Mouse (Mus musculus): ENCODE data around the gene Polr3f.

Gene Polr3f

DNA sequence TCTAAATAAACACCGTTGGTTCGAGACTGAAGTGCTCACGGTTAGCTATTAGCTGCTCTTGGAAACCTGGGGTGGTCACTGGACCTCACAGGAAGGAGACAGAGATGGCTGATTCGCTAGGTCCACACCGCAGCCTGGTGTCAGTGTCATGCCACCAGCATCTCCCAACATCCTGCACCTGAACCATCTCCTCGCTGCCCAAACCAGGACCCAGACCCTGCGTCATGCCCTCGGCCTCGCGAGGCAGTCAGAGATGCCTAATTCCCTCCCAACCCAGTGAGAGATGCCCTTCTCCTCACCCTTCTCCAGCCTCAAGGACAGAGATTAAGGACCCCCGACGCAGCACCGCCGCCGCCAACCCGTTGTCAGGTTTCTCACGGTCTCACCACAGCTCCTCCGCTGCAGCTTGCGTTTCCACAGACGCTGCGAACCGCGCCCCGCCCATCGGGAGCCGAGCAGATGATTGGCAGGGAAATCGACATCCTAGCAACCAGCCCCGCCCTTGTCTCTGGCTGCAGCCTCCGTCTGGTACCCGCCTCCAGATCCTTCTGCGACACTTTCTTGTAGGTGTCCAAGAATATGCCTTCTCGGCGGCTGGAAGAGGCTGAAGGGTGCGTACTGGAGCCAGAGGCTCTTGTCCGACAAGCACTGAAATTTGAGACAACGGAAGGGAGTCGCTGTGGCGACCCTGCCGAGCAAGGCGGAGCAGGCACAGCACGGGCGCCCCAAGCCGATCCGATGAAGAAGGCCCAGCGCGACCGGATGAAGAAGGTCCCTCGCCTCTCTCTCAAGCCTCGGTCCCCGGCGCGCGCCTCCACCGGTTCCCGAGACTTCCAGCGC is at the start of gene Polr3f, which contains the start of gene Dzank1:
Gene Polr3f (plus strand): TSS at position 738 of the 840 bp plus-strand sequence.
Gene Dzank1 (minus strand): TSS at position 434 of the 840 bp plus-strand sequence.
- DNase-seq: peak; percentile 97 to 98

DNA sequence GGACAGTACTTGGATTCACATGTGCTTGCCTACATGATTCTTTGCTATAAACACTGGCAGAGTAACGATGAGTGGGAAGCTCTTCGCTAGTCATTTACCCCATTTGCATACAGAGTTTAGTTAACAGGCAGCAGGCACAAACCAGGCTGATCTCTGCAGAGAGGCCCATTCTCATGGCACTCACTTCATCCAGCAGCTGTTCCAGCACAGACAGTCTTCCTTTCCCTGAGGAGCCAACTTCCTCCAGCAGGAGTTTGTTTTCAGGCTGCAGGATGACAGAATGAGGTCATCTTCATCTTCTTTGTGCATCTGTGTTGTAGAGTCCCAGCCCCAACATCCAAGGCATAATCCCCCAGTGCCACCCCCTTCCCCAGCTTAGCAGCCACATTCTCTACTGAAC is 48.1 kb upstream of the Polr3f start:
- no peak for DNase-seq

DNA sequence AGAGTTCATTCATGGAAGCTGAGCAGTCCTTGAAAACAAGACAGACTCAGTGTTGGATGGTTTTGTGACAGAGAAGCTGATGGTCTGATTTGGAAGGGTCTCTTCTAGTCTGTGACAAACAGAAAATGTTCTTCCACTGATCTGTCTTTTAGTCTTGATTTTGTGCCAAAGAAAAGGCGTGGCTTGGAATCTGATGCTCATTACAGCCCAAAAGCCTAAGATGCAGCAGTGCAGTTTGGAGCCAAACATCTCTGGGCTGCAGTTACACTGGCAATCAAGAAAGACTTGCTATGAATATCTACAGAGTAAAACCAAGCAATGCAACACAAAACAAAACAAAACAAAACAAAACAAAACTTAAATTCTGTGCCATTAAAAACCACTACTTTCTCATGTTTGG is 43.4 kb upstream of the Polr3f start:
- DNase-seq: peak; percentile 9 to 15

DNA sequence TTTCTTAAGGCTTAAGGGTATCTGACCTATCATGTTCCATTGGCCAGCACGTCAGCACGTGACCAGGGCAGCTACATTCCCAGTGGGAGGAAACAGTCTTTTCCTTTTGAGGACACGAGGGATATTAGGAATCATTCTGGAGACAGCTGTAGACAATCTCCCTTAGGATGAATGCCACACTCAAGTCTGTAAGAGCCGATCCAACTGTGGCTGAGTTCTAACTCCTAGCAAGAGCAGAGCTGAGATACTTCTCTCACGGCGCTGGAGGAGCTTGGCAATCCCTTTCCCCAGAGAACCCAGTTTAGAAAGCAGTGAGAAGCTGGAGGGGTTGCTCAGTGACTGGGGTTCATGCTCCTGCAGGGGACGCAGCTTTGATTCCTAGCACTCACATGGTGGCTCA is 42.1 kb upstream of the Polr3f start:
- DNase-seq: no peak

DNA sequence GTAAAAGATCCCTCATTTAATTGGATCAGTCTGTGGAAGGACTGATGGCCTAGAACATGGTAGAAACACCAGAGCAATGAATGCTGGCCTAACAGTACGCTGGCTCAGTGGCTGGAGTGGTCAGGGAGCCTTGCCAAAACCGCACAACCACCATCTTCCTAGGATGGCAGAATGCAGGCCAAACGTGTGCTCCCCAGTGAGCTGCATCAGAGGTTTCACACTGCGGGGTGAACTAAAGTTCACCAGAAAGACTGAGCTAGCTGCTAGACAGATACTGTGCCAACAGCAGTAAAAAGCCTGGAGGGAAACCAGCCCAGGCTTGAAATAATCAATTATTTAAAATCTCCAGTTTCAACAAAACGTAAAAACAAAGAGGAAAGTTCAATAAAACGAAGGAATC is 40.0 kb upstream of the Polr3f start:
- no peak for DNase-seq

DNA sequence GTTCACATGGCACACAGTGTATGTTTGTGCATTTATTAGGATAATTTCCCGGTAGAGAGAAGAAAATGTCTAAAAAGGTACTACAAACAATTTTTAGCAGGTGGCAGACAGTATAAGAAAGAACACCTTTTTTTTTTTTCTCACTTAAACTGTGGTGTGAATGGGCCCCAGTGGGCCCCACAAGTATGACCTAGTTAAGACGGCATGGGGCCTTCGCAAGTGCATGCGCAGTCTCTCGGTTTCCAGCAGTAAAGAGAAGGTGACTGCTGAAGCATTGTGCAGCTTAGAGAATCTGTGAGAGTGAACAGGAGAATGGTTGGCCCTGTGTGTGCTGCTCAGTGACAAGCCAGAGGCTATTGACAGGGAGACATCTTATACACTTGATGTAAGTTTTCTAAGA is 38.2 kb upstream of the Polr3f start:
- no peak for DNase-seq

DNA sequence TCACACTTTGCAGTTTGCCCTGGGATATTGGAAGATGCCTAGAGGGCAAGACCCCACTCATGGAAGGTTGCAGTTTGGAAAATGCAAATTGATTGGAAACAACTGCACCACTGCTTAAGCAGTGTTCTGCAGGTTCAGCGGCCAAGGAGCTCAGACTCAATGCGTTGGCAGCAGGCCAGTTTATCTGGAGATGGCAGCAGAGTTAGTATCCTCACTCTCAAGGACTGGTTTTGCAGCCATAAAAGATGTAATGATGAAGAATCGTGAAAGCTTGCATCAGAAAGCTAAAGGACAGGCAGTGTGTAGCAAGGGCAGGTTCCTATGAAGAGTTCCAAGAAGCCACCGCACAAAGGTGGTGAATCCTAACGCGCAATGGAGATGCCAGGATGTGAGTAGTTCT is 25.4 kb upstream of the Polr3f start:
- peak; percentile 41 for DNase-seq

DNA sequence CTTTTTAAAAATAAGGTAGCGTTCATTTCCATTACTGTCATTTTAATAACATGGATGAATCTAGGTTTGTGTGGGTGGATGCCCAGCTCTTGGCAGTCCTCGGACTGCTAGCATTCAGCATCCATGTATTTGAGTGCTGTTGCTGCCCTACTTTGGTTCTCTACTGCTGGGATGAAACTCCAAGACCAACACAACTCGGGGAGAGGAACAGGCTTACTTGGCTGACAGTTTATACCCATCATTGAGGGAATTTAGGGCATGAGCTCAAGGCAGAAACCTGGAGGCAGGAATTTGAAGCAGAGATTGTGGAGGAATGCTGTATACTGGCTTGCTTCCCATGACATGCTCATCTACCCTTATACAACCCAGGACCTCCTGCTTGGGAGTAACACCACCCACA is 12.9 kb upstream of the Polr3f start:
- no peak for DNase-seq

DNA sequence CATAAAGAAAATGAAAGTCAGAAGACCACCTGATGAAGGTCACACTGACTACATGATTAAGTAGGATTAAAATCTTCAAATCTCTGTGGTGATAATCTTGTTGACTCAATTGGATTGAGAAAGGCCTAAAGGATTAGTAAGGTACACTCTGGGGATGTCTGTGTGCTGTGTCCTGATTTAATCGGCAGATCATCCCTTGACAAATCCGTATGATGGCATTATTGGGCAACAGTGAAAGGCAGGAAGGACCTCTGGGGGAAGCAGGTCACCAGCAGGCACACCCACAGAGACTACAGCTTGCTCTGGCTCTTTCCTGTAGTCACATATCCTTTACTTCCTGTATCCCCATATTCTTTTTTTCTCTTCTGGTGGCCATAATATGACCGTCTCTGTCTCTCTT is 7.7 kb upstream of the Polr3f start:
- no peak for DNase-seq

DNA sequence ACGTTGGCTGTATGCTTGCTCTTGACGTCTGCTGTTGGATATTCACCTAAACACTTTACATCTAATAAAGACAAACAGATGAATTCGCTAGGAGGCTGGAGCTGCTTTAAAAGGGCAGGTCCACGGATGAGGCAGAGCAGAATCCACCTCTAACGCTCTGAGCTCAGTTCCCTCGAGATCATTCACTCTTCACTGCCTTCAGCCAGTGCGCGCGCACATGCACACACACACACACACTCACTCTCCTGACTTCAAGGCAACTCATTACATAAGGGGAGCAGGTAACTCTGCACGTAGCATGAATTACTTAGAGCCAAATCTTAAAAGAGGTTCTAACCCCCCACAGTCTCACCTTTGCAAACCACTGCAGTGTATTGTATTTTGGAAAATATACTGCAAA is 1.7 kb upstream of the Polr3f start:
- peak; percentile 20 to 22 for DNase-seq

DNA sequence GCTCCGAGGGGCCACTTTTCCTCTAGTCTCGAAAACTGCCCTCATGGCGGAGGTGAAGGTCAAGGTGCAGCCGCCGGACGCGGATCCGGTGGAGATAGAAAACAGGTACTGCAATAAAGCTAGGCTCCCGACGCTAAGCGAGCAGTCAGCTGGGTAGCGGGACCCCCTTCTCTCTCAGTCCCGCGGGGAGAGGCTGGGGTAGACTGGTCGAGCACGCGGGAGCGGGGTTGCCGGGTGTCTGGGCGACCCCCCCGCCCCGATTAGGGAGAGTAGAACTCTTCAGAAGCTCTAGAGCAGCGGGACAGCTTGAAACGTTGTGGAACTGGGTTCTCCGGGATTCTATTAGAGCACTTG is 280 bp downstream of the Polr3f start:
- no peak for DNase-seq

DNA sequence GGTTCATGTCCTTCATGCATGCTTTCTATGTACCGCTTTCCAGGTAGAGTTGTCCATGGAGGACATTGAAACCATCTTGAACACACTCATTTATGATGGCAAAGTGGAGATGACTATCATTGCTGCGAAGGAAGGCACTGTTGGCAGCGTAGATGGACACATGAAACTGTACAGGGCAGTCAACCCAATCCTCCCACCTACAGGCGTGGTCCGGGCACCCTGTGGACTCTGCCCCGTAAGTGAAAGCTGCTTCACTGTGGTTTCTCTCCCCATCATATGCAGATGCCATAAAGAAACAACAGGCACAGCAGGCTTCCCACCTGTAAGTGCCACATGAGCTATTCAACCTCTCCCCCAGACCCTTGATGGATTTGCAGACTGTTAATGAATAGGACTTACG is 9.6 kb downstream of the Polr3f start:
- DNase-seq: no peak

DNA sequence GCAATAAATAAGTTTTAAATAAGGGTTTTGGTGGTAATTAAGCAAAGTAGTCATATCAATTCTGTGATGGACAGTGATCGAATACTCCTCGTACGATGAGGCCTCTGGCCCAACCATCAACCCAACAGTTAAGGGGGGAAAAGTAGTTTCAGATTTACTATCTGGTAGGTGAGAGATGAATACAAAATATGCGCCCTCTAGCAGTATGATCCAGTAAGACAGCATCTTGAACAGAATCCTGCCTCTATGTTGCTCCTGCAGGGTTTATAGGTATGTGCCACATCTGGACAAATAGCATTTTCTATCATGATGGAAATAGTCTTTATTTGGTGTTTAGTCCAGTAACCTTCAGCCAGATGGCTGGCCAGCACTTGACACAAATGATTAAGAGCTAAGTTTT is 13.7 kb downstream of the Polr3f start:
- DNase-seq: no peak

DNA sequence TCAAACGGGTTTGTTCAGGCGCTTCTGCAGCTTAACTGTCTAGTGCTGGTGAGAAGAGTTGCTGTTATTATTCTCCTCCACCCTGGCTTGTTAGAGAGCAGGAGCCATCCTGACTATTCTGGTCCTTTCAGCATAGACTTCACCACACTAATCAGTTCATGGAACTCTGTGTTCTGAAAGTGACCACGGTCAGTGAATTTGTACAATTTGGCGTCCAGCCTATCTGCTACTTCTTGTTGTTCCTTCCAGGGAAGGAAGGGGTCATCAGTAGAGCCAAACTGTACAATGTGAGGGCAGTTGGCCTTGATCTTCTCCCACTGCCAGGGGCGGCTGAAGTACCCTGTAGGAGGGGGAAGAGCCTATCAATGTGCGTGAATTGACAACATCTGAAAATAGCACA is 16.2 kb downstream of the Polr3f start:
- DNase-seq: no peak

DNA sequence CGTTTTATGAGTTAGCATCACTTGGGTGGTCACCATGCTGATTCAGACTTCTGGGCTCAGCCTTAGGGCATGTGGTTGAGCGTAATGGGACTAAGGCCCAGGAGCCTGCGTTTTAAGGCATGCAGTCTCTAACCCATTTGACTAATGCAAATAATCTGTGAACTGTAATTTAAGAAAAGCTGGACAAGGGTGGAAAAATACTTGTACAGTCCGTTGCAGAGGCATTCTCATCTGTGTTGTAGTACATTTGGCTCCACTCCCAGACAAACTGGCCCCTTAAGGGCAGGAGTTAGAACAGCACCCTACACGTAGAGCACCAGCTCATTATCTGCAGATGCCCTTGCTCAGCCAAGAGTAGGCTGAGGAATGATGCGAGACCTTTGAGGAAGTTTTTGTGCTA is 17.1 kb downstream of the Polr3f start:
- no peak for DNase-seq

DNA sequence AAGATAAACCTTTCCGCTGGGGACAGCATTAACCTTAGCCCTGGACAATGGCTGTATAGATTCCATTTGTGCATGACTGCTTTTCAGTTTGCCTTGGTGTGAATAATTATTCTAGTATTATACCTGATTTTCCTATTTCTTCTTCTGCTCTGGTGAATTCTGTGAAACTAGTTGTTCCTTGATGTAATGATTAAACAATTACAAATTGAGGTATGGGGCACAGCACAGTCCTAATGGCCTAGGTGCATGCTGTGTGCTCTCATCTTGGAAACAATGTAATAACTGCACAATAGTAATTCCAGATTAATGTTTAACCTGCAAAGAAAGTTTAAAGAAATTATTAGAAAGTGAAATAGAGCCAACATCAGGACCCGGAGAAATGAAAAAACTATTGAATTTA is 17.5 kb downstream of the Polr3f start:
- no peak for DNase-seq

DNA sequence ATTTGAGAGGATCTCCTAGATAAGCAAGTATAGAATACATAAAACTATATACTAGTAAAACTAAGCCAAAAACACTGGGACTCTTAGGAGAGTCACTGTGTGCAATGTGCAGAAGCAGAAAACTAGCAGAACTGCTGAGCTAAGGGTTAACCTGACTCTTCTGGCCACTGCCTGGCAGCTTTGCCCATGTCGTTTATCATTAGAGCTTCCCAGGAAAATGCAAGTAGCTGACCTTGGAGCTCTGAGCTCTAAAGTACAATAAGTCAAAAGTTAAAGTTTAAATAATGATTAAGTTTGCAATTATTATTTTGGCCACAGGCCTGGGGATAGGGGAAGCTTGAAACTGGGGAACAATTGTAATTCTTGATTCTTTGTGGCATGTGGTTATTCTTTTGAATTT is 18.0 kb downstream of the Polr3f start:
- no peak for DNase-seq

DNA sequence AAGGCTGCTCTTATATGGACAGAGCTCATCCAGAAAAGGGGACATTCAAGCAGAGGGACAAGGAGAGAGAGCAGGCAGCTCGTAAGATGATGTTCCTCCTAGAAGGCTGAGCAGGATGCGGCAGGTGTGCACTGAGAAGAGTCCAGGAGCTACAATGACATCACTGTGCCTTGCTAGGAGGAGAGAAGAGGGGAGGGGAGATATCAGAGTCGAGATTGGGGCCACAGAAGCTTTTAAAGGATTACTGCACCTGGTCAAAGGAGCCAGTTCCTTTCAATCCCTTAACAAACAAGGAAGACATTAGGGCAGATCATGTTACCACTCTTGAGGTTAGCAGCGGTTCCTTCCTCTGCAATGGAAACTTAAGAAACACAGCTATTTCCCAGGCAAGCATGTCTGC is 20.0 kb downstream of the Polr3f start:
- DNase-seq: no peak

DNA sequence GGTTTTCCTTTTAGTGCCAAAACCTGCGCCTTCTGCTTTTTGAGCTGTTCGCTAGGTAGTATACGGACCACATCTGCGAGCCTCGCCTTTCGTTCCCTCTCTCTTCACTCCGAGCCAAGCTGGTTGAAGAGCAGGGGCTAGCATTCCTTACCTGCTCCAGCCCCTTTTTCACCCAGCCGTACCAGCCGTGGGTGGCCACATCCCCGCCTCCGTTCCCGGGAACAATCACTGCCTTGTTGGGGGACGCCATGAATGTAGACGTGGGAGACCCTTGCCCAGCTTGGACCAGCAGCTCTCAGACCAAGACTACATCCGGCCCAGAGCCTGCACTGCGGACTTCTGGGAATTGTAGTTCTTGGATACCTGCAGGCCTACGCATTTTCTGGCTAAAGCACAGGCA is 23.0 kb downstream of the Polr3f start, which contains the start of gene Rbbp9:
Gene Rbbp9 (minus strand): TSS at position 341 of the 400 bp plus-strand sequence.
- DNase-seq: peak; percentile 80 to 81

DNA sequence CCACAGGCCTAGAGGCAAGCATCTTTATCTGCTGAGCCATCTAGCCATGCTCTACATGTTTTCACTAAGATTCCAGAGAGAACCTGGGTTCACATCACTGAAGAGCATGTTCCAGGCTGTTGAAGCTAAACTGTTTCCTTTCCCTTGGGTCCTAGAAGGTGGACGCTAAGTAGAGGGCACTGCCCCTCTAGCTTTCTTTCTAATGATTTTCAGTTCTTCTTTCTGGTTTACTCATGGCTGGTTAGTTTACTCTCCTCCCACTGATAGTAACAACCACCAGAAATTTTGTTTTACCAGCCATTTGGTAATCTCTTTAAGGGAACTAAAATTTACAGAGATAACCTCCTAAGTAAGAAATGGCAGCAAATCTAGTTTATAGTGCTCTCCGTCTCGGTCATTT is 26.4 kb downstream of the Polr3f start:
- no peak for DNase-seq

DNA sequence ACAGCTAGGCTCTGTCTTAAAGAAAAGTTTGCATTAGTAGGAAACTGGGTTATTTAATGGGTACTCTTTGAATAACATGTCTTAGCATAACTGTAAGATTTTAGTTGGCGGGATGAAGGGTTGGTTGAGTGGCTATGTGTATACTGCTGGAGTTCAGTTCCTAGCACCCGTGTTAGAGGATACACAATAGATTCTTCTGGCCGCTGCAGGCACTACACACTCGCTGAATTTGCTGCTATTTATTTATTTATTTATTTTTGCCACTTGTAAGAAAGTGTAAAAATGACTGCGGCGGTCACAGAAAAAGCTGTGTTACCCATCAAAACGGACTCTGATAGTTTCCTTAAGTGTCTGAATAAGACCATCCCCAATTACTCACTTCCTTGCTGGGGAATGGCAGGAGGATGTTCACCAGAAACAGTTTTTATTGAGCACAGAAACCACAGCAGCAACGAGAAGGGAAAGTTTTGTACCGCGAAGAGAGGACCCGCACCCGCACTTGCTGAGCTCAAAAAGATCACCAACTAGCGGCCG is 27.8 kb downstream of the Polr3f start:
- no peak for DNase-seq

DNA sequence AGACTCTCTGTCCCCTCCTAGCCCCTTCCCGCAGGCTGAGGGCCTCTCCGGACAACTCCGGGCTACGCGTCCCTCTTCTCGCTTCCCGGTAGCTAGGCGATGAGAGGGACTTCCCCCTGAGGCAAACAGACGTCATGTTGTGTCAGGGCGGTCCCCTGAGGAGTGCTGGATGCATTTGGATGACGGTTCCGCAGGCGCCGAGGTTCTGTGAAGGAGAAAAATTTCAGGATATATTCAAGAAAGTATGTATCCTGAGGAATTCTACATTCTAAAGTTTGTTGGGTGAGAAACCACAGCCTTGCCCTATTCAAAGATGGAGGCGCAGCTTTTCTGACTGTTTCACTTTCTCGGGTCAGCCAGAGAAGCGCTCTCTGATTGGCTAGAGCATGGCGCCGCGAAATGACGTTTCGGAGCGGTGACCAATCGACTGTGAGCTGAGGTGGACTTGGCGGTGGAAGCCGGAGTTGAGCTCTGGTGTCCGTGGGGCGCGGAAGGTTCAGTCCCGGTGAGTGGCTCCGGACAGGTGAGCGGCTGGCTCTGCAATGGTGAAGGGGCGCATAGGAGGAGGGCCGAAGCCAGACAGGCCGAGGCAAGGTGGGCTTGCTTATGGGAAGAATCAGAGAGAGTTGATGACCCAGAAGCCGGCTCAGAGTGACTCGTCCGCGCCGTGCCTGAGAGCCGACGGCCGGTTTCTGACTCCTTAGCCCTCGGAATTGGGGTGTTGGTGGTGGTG is 28.5 kb downstream of the Polr3f start, which contains the start of gene Sec23b:
Gene Sec23b (plus strand): TSS at position 410 of the 733 bp plus-strand sequence.
- DNase-seq: peak; percentile 97

DNA sequence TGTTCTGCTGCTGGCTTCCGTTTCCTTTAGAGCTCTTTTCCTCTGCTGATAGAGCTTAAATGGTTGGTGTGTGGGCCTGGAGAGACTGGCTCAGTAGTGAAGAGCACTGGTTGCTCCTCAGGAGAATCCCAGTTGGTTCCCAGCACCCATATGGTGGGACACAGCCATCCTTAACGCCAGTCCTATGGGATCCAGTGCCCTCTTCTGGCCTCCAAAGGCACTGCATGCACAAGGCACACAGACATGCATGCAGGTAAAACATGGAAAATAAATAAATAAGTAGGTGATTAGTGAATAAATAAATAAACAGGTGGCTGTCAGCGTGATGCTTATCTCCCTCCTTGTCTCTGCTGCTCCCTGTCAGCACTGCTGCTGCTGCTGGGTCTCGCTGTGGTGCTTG is 61.2 kb downstream of the Polr3f start:
- peak; percentile 10 to 11 for DNase-seq

Measured in cerebellum, postnatal 10 days (tissue).